Comparison of ENCODE assay signal across 24 mouse cellular contexts in the genomic region with DNA sequence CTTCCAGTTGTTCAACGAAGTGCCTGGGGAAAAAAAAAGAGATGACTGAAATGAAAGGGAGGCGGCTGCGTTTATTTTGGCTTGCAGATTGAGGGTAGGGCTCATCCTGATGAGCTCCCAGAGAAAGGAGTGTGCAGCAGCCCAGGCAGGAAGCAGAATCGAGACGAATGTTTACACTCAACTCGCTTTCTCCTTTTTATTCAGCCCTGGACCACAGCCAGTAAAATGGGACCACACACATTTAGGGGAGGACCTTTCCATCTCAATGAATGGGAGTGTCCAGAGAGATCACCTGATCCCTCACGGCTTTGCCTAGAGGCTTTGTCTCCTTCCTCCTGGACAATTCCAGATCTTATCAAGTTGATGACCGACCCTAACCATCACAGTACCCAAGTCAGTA.
A peak's percentile ranks its signal among the peaks of the same experiment; 100 is the strongest.
DNase-seq lines count a peak whose midpoint lies in the region; TF ChIP-seq lines count a peak whose summit lies in the region.
"Had no signal": no experiment of that assay in that cellular context is flagged by ENCODE, and none has a peak within 500 bp of the region (broad histone marks: within the 10 kb centered on the region; RNA-seq: fewer than 3 reads in every experiment).

No protein-coding gene starts in this region.

- peaks cover 49% of the 10 kb centered on the region for H3K4me1 ChIP-seq in E14TG2a.4 (replicated peaks; ENCODE audit: low read depth, low read length)
- H3K4me1 ChIP-seq in ES-E14 (ENCODE audit: control insufficient read depth in 2 of 2, insufficient read depth in 2 of 2, low read length in 2 of 2, poor library complexity in 1 of 2) = peaks cover 6 to 16% of the 10 kb centered on the region in 2 experiments; a peak in 3 of 4 replicates
- H3K4me1 ChIP-seq: heart, embryonic 10.5 days; heart, embryonic 13.5 days; hindbrain, embryonic 12.5 days; hindbrain, embryonic 15.5 days had no signal

- H3K27me3 ChIP-seq in E14TG2a.4 (ENCODE audit: insufficient read depth, low read length) = no peaks in the 10 kb centered on the region
- H3K27me3 ChIP-seq: forebrain, embryonic 13.5 days; heart, embryonic 13.5 days; hindbrain, embryonic 12.5 days; hindbrain, embryonic 15.5 days; Patski had no signal

- H3K4me3 ChIP-seq in E14TG2a.4 (replicated peaks; ENCODE audit: low read length) = peak overlapping the region; percentile 49
- peak overlapping the region in 1 of 2 experiments; percentile 10; a peak in 3 of 4 replicates for H3K4me3 ChIP-seq in ES-E14 (ENCODE audit: insufficient read depth in 1 of 2, low read depth in 1 of 2, low read length in 2 of 2, poor library complexity in 1 of 2, severe bottlenecking in 1 of 2)
- H3K4me3 ChIP-seq: forebrain, embryonic 10.5 days; forebrain, embryonic 13.5 days; gastrocnemius, adult 2 months; heart, adult 2 months; heart, embryonic 10.5 days; heart, embryonic 13.5 days; hindbrain, embryonic 12.5 days; hindbrain, embryonic 15.5 days had no signal

- peak; percentile 21 for DNase-seq in heart, adult 11 months
- DNase-seq in heart, postnatal 4 days = no peak
- peak; percentile 58 for DNase-seq in ES-E14 (ENCODE audit: low read depth, low spot score)
- DNase-seq in kidney, postnatal 14 days = no peak
- no peak for DNase-seq in layer of hippocampus, adult 18-20 months (ENCODE audit: low spot score in 2 of 2)
- DNase-seq: adrenal gland, adult 8-10 months; adrenal gland, postnatal 36 days; cerebellum, adult 18-20 months; cerebellum, adult 9-10 months; cerebellum, postnatal 14 days; forebrain, postnatal 0 days; gastrocnemius, adult 2 months; gastrocnemius, postnatal 25 days; heart, adult 2 months; heart, postnatal 14 days had no signal

- peak overlapping the region; percentile 55 for H3K27ac ChIP-seq in ES-E14 (ENCODE audit: insufficient read depth, low read depth, low read length, poor library complexity, severe bottlenecking)
- H3K27ac ChIP-seq: forebrain, embryonic 10.5 days; forebrain, embryonic 13.5 days; gastrocnemius, adult 2 months; heart, adult 2 months; heart, embryonic 10.5 days; heart, embryonic 13.5 days; hindbrain, embryonic 12.5 days; hindbrain, embryonic 15.5 days had no signal

- no peak for TF ChIP-seq CTCF in E14TG2a.4 (conservative IDR thresholded peaks at IDR 0.05; ENCODE audit: low read length)

- in situ Hi-C loops in ES-E14 (cut with MboI; ENCODE audit: low sequenced_read_pairs in 2 of 2, unreplicated experiment in 2 of 2) = no loop called here

- H3K9ac ChIP-seq in ES-E14 (ENCODE audit: insufficient read depth, low read depth, low read length, poor library complexity, severe bottlenecking) = no peak overlapping the region
- H3K9ac ChIP-seq: forebrain, embryonic 13.5 days; forebrain, postnatal 0 days; heart, embryonic 13.5 days; hindbrain, embryonic 12.5 days; hindbrain, embryonic 15.5 days had no signal

- H3K36me3 ChIP-seq in E14TG2a.4 (ENCODE audit: insufficient read depth, low read length) = no peaks in the 10 kb centered on the region
- H3K36me3 ChIP-seq in ES-E14 (ENCODE audit: control insufficient read depth, insufficient read depth, low read length, poor library complexity, severe bottlenecking) = no peaks in the 10 kb centered on the region
- H3K36me3 ChIP-seq: forebrain, embryonic 10.5 days; G1E; heart, embryonic 10.5 days; heart, embryonic 13.5 days; hindbrain, embryonic 12.5 days; hindbrain, embryonic 15.5 days had no signal

- H3K9me3 ChIP-seq in E14TG2a.4 (ENCODE audit: low read length) (peaks cover 11% of the 10 kb centered on the region), ES-E14 (ENCODE audit: control insufficient read depth, insufficient read depth, low read depth, low read length) (no peaks in the 10 kb centered on the region)
- H3K9me3 ChIP-seq: forebrain, embryonic 10.5 days; forebrain, embryonic 13.5 days; heart, embryonic 10.5 days; heart, embryonic 13.5 days; hindbrain, embryonic 12.5 days; hindbrain, embryonic 15.5 days had no signal

TF ChIP-seq in ES-E14, 5 proteins besides CTCF, POLR2A, EP300 and RAD21:
- TF ChIP-seq HCFC1 (IDR thresholded peaks at IDR 0.05; ENCODE audit: borderline replicate concordance, insufficient read depth, low read length) (no peak), ZNF384 (IDR thresholded peaks at IDR 0.05; ENCODE audit: low read depth, low read length) (no peak), MAFK (IDR thresholded peaks at IDR 0.05; ENCODE audit: insufficient read depth, low read depth, low read length) (no peak), ZC3H11A (IDR thresholded peaks at IDR 0.05; ENCODE audit: borderline replicate concordance, low read depth, low read length) (no peak), CHD2 (IDR thresholded peaks at IDR 0.05; ENCODE audit: low read depth, low read length) (no peak)

Comparison
In these comparisons a context has a peak if more than half of its experiments do, and no peak if none do; other contexts are left out.
1. DNase-seq: peak in heart, adult 11 months (single experiment) and ES-E14 (single experiment); none in heart, postnatal 4 days (single experiment), kidney, postnatal 14 days (single experiment) and layer of hippocampus, adult 18-20 months (0 of 2).